Mouse (Mus musculus) naive thymus-derived CD4-positive, alpha-beta T cell, adult 2 months (primary cell): ENCODE measurements around the gene Abracl.

Source experiments
- DNase-seq: peaks from one replicate; pipeline ENCODE4 v3.0.0-alpha.2; 2011; ENCODE audit warnings: low read depth

The Abracl gene

GRCm38 (mm10) chr10:18021576-18022311 lies 1.3 kb downstream of the Abracl start:
- no peak for DNase-seq

GRCm38 (mm10) chr10:18020846-18021245 lies 2.2 kb downstream of the Abracl start:
- DNase-seq = no peak

GRCm38 (mm10) chr10:18020443-18020842 lies 2.6 kb downstream of the Abracl start:
- no peak for DNase-seq

- peak; percentile 23 for DNase-seq
Measured at GRCm38 (mm10) chr10:18011761-18012160, 11.3 kb downstream of the Abracl start.

GRCm38 (mm10) chr10:18009744-18010143 lies 13.3 kb downstream of the Abracl start:
- no peak for DNase-seq

GRCm38 (mm10) chr10:18008118-18008517 lies 15.0 kb downstream of the Abracl start:
- DNase-seq = no peak

- DNase-seq = no peak
Measured at GRCm38 (mm10) chr10:18007243-18007642, 15.8 kb downstream of the Abracl start.

GRCm38 (mm10) chr10:18006756-18007155 lies 16.3 kb downstream of the Abracl start:
- DNase-seq = no peak

GRCm38 (mm10) chr10:18005136-18005955 lies 17.7 kb downstream of the Abracl start:
- no peak for DNase-seq

GRCm38 (mm10) chr10:18003966-18004637 lies 19.0 kb downstream of the Abracl start:
- DNase-seq = no peak

GRCm38 (mm10) chr10:17990576-17990975 lies 32.5 kb downstream of the Abracl start:
- no peak for DNase-seq

- DNase-seq = peak; percentile 54
Measured at GRCm38 (mm10) chr10:17989136-17989535, 34.0 kb downstream of the Abracl start.

GRCm38 (mm10) chr10:17987823-17988423 lies 35.2 kb downstream of the Abracl start:
- peak; percentile 77 for DNase-seq

GRCm38 (mm10) chr10:17983313-17983712 lies 39.8 kb downstream of the Abracl start:
- no peak for DNase-seq

GRCm38 (mm10) chr10:17966090-17966489 lies 57.0 kb downstream of the Abracl start:
- DNase-seq = peak; percentile 53
